Mouse (Mus musculus): ENCODE data around the gene Nln.

Gene Nln

GRCm38 (mm10) chr13:104094531-104095385, 14.7 kb downstream of the Nln start:
- DNase-seq: no peak

GRCm38 (mm10) chr13:104091734-104092133, 17.7 kb downstream of the Nln start:
- DNase-seq: no peak

DNA sequence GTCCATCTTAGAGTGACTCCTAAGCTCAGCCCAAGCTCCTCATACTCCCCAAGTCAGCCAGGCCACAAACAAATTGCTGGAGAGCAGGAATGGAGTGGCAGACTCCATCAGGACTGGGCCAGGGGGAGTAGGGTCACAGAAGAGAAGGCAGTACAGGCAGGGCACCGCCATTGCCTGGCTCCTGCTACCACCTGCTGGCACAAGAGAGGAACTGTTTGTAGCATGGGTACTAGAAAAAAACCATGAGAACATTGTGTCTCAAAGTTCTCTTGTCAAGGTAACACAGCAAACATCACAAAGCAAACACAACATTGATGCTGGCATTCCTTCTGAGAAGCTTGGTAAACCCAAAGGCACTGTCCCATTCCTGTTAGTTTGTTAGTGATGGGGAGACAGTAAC, 20.0 kb downstream of the Nln start:
- DNase-seq: peak; percentile 71

DNA sequence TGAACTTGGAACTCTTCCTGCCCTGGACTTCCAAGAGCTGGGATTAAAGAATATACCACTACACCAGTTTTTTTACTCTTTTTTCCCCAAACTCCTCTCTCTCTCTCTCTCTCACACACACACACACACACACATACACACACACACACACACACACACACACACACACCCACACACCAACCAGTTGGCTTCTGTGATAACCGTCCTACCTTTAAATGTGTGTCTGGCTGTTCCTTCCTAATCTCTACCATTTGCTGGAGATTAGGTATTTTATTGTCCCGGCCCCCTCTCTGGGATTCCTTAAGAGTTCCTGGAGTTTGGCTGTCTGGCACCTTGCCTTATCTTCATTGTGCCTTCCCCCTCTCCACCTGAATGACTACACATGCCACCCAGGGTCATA, 24.8 kb downstream of the Nln start:
- no peak for DNase-seq

DNA sequence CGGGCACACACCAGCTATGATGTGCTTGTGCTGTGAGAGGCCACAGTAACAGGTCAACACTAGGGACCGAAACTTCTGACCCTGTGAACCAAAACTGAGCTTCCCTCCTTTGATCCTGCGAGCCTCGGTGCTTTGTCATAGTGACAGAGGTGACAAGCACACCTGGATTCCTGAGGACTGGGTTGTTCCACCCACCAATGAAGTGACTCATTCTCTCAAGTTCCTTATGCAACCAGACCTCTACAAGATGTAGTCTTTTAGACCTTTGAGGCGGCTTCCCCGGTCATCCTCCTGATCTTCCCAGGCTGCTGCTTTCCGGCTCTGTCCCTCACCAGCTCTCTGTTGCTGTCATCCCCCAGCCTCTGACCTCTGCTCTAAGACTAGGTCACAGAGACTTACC, 26.9 kb downstream of the Nln start:
- DNase-seq: no peak

DNA sequence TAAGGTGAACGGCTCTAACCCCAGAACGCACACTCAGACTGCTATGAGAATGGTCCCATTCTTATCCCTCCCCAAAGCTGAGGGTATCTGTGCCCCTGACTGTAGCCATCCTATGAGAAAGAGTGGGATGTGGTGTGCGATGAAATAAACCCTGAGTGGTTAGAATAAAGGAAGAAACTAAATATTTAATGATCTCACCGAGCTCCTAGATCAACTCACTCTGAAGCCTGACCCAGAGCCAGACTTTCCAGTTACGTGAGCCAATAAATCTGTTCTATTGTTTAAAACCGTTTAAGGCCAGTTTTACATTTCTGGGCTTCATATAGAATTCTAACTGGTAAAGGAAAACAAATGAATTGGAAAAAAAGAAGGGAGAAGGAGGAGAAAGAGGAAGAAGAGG, 32.4 kb downstream of the Nln start:
- no peak for DNase-seq

DNA sequence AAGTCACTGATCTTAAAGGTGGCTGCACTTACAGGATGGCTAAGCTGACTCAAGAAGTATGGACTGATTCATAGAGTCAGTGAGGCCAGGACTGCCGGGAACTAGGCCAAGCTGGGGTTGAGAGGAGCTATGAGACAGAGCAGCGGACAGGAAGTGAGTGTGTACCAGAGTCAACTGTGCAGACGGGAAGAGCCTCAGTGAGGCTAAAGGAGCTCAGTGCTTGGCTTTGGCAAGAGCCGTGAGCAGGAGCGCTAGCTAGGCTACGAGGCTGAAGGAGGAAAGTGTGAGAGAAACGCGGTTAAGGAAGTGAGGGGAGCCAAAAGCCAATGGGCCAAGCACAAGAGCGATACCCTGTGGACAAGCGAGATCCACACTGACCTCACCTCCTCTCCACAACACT, 34.7 kb downstream of the Nln start:
- peak; percentile 19 for DNase-seq

DNA sequence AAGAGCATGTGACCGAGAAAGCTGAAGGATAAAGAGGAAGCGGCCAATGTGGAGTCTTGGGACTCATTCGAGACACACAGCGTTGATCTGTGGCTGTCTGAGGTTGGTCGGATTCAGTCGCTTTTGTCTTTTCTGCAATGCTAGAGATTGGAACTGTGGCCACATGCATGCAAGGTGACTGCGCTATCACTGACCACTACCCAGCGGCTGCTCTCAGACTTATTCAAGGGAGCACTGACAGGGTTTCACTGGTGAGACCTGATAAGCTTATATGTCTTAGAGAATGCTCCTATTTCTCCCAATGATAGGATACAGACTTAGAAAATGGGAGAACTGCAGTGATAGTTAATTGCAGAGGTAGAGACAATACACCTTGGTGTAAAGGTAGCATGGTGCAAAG, 35.2 kb downstream of the Nln start:
- no peak for DNase-seq

DNA sequence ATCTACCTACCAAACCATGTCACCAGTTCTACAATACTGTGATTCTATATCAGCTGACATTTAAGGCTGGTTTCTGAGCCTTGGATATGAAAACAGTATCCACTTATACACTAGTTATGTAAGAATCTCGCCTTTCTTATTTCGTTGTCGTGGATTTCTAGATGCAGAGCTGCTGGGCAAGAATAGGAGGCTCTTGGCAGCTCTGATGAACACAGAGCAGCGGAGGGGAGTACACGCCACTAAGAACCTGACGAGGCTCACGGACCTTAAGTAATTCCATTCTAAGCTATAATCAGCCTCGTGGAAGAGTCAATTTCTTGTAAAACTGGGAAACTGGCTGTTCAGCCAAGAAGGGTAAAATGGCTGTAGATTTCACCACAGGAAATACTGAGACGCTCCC, 37.1 kb downstream of the Nln start:
- DNase-seq: no peak

DNA sequence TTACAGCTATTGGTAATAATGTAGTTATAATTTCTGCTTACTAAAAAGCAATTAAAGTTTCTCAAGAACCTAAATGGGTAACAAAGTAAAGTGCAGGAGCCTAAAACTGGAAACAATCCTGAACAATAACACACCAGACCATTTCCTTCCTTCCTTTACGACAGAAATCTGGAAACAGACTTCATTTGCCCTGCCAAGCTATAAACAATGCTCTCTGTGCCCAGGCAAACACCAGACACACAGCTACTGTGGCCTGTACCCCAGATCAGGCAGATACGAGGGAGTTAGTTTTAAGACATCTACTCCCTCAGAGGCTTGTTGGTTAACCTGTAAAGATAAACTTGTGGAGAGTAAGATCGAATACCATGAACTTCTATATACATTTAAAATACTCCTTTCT, 38.7 kb downstream of the Nln start:
- DNase-seq: no peak

- DNase-seq: no peak
These were observed 40.2 kb downstream of the Nln start for GRCm38 (mm10) chr13:104069216-104069615.

DNA sequence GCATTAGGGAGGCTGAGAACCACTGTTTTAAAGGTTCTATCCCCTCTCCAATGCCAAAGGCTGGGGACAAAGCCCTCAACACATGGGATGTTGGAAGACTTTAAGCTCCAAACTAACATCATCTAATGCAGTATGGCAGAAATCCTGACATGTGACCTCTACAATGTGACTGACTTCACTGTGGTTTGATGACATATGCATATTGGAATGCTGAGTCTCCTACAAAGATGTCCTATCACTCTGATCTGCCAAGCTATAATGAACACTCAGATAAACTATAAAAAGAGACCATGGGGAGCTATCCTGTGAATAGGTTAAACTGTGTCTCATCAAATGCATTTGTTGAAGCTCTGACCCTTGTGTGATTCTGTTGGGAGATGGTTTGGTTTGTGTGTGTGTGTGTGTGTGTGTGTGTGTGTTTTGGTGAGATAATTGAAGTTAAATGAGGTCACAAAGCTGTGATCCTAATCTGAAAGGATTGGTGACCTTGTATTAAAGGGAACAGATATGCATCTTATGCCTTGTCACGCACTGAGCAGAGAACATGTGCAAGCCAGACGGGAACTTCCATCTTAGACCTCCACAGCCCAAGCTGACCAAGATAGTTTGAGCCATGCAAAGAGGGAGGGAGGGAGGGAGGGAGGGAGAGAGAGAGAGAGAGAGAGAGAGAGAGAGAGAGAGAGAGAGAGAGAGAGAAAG, 43.6 kb downstream of the Nln start:
- no peak for DNase-seq

DNA sequence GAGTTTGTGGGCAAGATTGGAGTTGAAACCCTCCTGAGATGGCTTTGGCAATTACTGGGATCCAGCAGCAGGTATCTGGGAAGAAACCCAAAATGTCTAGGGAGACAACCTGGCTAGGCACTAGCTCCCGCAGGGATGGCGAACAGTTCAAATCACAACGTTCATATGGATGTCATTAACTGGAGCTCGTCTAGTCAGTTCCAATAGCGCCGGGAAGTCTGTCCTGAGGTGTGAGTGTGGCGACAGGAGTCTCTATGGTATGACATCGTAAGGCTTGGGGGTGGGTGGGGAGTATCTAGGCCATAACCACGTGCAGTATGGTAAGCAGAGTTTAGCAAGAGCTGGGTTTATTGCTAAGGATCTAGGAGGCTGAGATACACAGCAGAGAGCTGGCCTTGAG, 46.4 kb downstream of the Nln start:
- no peak for DNase-seq

DNA sequence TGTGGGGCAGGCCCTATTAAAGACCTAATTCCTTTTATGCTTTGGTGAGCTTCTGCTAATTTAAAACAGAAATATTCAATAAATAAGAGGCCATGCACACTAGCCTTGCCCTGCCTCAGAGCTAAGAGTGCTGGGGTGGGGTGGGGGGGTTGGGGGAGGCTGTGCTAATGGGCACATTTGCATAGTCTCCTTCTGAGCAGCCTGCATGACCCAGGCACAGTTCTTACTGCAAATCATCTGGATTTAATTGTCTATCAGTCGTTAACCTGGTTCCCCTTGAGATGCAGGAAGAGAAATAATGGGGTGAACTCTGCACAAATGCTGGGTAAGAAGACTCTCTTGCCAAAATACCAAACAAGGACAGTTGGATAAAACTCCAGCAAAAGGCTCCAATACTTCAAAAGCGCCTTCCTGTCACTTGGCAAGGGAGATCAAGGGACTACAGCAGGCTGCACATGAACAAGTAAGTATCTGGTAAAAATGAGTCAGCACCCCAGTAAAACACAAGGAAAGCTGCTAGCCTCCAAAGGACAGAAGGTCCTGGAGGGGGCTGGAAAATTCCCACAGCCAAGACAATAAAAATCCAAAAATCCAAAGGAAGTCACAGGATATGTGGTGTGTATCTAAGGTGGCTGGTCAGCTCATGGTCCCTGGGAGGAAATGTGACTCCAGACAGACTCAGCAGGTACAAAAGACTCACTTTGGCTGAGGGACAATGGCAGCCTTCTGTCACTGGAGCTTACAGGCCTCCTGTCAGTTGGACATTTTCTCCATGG, 47.3 kb downstream of the Nln start:
- no peak for DNase-seq

- no peak for DNase-seq
These were observed 49.2 kb downstream of the Nln start for GRCm38 (mm10) chr13:104060231-104060630.

DNA sequence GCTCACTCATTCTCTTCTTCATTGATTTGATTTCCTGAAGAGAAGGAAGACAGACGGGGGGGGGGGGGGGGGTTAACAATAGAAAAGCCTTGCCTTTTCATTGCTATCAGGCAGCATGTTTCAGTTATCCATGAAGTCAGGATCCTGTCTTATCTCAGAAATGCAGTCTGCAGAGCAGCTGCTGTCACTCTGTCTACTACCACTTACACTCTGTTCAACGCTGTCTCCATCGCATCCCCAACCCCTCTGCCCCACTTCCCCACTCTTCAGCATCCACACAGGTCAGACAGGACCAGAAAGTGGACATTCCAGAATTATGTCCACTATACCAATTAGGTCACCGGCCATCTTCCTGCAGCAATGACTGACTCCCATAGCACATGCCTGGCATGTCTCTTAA, 49.9 kb downstream of the Nln start:
- DNase-seq: no peak

GRCm38 (mm10) chr13:104058761-104059160, 50.7 kb downstream of the Nln start:
- peak; percentile 61 for DNase-seq

- DNase-seq: no peak
These were observed 57.1 kb downstream of the Nln start for GRCm38 (mm10) chr13:104052271-104052753.

GRCm38 (mm10) chr13:104048835-104049234, 60.6 kb downstream of the Nln start:
- DNase-seq: no peak

DNA sequence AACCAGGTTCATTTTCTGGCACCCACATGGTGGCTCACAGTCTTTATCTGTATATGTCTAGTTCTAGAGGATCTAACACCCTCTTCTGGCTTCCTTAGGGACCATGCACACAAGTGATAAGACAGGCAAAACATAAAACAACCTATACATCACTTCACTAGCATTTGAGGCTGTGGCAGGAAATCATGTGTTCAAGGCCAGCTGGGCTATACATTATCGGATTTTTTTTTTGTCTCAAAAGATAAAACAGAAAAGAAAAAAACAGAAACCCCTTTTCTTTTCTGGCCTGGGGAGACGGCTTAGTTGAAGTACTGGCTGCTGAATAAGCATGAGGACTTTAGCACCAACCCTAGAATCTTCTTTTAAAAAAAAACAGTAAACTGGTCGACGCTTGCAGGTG, 64.3 kb downstream of the Nln start:
- no peak for DNase-seq

- no peak for DNase-seq
These were observed 65.1 kb downstream of the Nln start for GRCm38 (mm10) chr13:104044332-104044731.

DNA sequence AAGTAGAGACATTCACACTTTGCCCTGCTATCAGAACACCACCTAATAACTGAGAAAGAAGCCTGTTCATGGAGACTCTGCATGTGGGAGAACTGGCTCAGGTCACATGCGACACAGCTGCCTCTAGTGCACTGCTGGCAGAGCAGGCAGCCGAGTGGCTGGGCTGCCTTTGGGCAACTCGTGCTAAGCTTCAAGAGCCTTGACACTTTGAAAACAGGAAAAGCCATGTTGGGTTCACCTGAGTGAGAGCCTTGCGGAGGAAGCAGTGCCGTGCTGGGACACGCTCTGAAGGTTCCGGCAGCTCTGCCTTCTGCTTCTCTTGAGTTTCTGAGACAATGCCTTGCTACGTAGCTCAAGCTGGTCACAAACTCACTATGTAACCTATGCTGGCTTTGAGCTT, 66.7 kb downstream of the Nln start:
- peak; percentile 58 for DNase-seq

- DNase-seq: no peak
These were observed 67.9 kb downstream of the Nln start for GRCm38 (mm10) chr13:104041481-104041880.

GRCm38 (mm10) chr13:104040950-104041349, 68.5 kb downstream of the Nln start:
- no peak for DNase-seq
